Mouse (Mus musculus) spleen, postnatal 10 days (tissue): ENCODE results near the gene Aldh18a1.

Source experiments
- DNase-seq, 2 experiments: peaks; one replicate each; pipeline ENCODE4 v3.0.0; 2021 to 2022; ENCODE audit warnings: low spot score in 2 of 2

Aldh18a1 gene

GRCm38 (mm10) chr19:40530323-40530722 lies 57.9 kb downstream of the Aldh18a1 start:
- no peak for DNase-seq

DNA sequence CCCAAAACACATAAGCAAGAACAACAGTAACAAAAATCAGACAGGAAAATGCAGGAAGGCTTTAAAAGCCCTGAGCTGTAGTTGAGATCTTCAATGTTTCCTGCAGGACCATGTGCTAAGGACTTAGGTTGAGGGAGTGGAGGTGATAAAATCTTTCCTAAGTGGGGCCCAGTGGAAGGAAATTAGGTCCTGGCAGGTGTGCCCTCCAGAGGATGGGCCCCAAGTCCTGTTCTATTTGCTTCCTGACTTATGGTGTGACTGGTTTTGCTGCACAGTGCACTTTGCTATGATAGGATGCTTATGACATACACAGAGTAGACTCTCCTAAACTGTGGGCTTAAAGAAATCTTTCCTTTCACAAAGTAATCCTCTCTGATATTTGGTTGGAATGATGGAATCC lies 60.0 kb downstream of the Aldh18a1 start:
- no peak for DNase-seq

GRCm38 (mm10) chr19:40526367-40527014 lies 61.8 kb downstream of the Aldh18a1 start:
- DNase-seq, result no peak

- no peak for DNase-seq
These were observed 64.7 kb downstream of the Aldh18a1 start for GRCm38 (mm10) chr19:40523431-40524005.

GRCm38 (mm10) chr19:40520403-40520802 lies 67.9 kb downstream of the Aldh18a1 start:
- no peak for DNase-seq

DNA sequence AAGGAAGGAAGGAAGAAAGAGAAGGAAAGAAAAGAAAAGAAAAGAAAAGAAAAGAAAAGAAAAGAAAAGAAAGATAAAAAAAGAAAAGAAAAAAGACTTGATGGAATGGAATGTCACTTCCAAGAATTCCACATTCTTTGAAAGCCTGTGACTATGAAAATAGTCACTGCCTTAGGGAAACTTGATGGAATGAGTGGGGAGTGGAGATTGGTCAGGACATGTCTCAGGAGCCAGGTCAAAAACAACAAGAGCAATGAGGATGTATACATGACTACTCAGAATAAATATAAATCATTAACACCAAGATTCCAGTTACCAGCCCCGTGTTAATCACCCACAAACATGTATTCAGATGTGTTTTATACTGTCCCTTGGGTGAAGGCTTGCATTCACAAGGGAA lies 69.6 kb downstream of the Aldh18a1 start:
- DNase-seq, result no peak

- DNase-seq, result no peak
These were observed 72.7 kb downstream of the Aldh18a1 start for GRCm38 (mm10) chr19:40515596-40515995.

DNA sequence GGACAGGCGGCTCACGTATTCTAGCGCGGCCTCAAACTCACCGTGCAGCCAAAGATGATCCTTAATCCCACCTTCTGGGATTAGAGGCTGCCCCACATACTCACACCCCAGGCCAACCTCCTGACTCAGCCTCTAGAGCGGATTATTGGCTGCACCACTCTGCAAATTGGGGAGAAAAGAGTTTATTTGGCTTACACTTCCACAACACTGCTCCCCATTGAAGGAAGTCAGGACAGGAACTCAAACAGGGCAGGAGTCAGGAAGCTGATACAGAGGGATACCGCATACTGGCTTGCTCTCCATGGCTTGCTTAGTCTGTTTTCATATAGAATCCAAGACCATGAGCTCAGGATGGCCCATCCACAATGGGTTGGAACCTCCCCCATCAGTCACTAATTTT lies 73.9 kb downstream of the Aldh18a1 start:
- no peak for DNase-seq

- peak; percentile 93 to 97 for DNase-seq
These were observed 74.6 kb downstream of the Aldh18a1 start, which contains the start of gene Sorbs1 for GRCm38 (mm10) chr19:40513632-40514078. Gene Sorbs1 (minus strand): TSS chr19:40513779.

- DNase-seq, result peak; percentile 67 to 74
These were observed 75.5 kb downstream of the Aldh18a1 start for GRCm38 (mm10) chr19:40512500-40513421.

GRCm38 (mm10) chr19:40511679-40512309 lies 76.5 kb downstream of the Aldh18a1 start:
- DNase-seq, result peak; percentile 55 to 75

DNA sequence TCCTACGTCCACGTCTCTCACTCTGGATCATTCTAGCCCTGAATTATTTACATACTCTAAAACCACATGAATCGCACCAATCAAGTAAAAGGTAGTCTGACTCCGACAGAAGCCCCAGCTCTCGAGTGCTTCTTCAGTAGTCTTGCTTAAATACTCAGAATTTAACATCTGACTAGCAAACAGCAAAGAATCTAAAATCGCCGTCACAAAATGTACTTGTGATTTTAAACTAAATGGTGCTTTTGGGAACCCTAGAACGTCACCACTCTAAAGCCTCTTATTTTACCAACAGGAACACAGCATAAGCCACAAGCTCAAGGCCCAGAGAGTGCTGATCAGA lies 77.2 kb downstream of the Aldh18a1 start:
- no peak for DNase-seq

- DNase-seq, result no peak
These were observed 77.7 kb downstream of the Aldh18a1 start for GRCm38 (mm10) chr19:40510387-40511099.

GRCm38 (mm10) chr19:40509274-40509673 lies 79.0 kb downstream of the Aldh18a1 start:
- no peak for DNase-seq

- DNase-seq, result no peak
These were observed 79.4 kb downstream of the Aldh18a1 start for GRCm38 (mm10) chr19:40508851-40509250.

GRCm38 (mm10) chr19:40506965-40507364 lies 81.3 kb downstream of the Aldh18a1 start:
- DNase-seq, result no peak

GRCm38 (mm10) chr19:40504336-40504735 lies 83.9 kb downstream of the Aldh18a1 start:
- no peak for DNase-seq
